Mouse (Mus musculus): Measurements from ENCODE around the gene Zfhx3. TPM values are rescaled to one million over a fixed set of nuclear protein-coding genes. Genes with fewer than 3 reads are reported as not detected.
"Not testable (repeated sequence)": the region's sequence is repeated elsewhere in the genome, so short reads cannot be mapped to it uniquely, and the experiment has no call there.

Gene Zfhx3
- polyA plus RNA-seq (2011; ENCODE audit: insufficient read depth, insufficient read length, low replicate concordance, missing spikeins): 3.5 and 6.6 TPM in 2 replicates

GRCm38 (mm10) chr8:107941922-107942694 is at the start of gene Zfhx3:
Gene Zfhx3 (plus strand): TSS chr8:107942644.
- Histone ChIP-seq H3K4me1 (ENCODE audit: control insufficient read depth, insufficient read depth, low read length) (no peaks in the 10 kb centered on the region), H3K27ac (ENCODE audit: control insufficient read depth, insufficient read depth, low read depth, low read length, poor library complexity) (no peak within 1 kb of the TSS), H3K4me3 (replicated peaks; ENCODE audit: control insufficient read depth, low read depth, low read length) (no peak within 1 kb of the TSS)
- 32% methylated on average over 11 of the region's 11 CpGs for WGBS
- TF ChIP-seq CTCF (IDR thresholded peaks at IDR 0.05; ENCODE audit: control insufficient read depth, insufficient read depth, low read length): no peak
- TF ChIP-seq POLR2A (IDR thresholded peaks at IDR 0.05; ENCODE audit: borderline replicate concordance, control insufficient read depth, low read depth, low read length): no peak

- TF ChIP-seq POLR2A (IDR thresholded peaks at IDR 0.05; ENCODE audit: borderline replicate concordance, control insufficient read depth, low read depth, low read length): no peak
- TF ChIP-seq CTCF (IDR thresholded peaks at IDR 0.05; ENCODE audit: control insufficient read depth, insufficient read depth, low read length): no peak
- 30% methylated on average over 12 of the region's 12 CpGs for WGBS
- H3K27ac ChIP-seq (ENCODE audit: control insufficient read depth, insufficient read depth, low read depth, low read length, poor library complexity): no peak overlapping the region
- H3K4me1 ChIP-seq (ENCODE audit: control insufficient read depth, insufficient read depth, low read length): no peaks in the 10 kb centered on the region
- H3K4me3 ChIP-seq (replicated peaks; ENCODE audit: control insufficient read depth, low read depth, low read length): no peak overlapping the region
These were observed 23.5 kb upstream of the Zfhx3 start for GRCm38 (mm10) chr8:107918984-107919383.

GRCm38 (mm10) chr8:107926149-107926548 is 16.3 kb upstream of the Zfhx3 start:
- WGBS: 75% methylated on average over 15 of the region's 15 CpGs
- Histone ChIP-seq H3K4me3 (replicated peaks; ENCODE audit: control insufficient read depth, low read depth, low read length) (no peak overlapping the region), H3K27ac (ENCODE audit: control insufficient read depth, insufficient read depth, low read depth, low read length, poor library complexity) (no peak overlapping the region), H3K4me1 (ENCODE audit: control insufficient read depth, insufficient read depth, low read length) (no peaks in the 10 kb centered on the region)
- TF ChIP-seq POLR2A (IDR thresholded peaks at IDR 0.05; ENCODE audit: borderline replicate concordance, control insufficient read depth, low read depth, low read length) (no peak), CTCF (IDR thresholded peaks at IDR 0.05; ENCODE audit: control insufficient read depth, insufficient read depth, low read length) (no peak)

GRCm38 (mm10) chr8:107936725-107937124 is 5.7 kb upstream of the Zfhx3 start:
- no peak overlapping the region for H3K27ac ChIP-seq (ENCODE audit: control insufficient read depth, insufficient read depth, low read depth, low read length, poor library complexity)
- WGBS: 82% methylated on average over 4 of the region's 4 CpGs
- TF ChIP-seq POLR2A (IDR thresholded peaks at IDR 0.05; ENCODE audit: borderline replicate concordance, control insufficient read depth, low read depth, low read length) (no peak), CTCF (IDR thresholded peaks at IDR 0.05; ENCODE audit: control insufficient read depth, insufficient read depth, low read length) (no peak)
- H3K4me1 ChIP-seq (ENCODE audit: control insufficient read depth, insufficient read depth, low read length): no peaks in the 10 kb centered on the region
- H3K4me3 ChIP-seq (replicated peaks; ENCODE audit: control insufficient read depth, low read depth, low read length): no peak overlapping the region

- H3K4me1 ChIP-seq (ENCODE audit: control insufficient read depth, insufficient read depth, low read length); H3K27ac ChIP-seq (ENCODE audit: control insufficient read depth, insufficient read depth, low read depth, low read length, poor library complexity); H3K4me3 ChIP-seq (replicated peaks; ENCODE audit: control insufficient read depth, low read depth, low read length): not testable (repeated sequence)
- 79% methylated on average over 5 of the region's 5 CpGs for WGBS
These were observed 4.2 kb upstream of the Zfhx3 start for GRCm38 (mm10) chr8:107938231-107938630.

GRCm38 (mm10) chr8:107940181-107940580 is 2.3 kb upstream of the Zfhx3 start:
- WGBS: 84% methylated on average over 8 of the region's 8 CpGs
- Histone ChIP-seq H3K27ac (ENCODE audit: control insufficient read depth, insufficient read depth, low read depth, low read length, poor library complexity) (no peak overlapping the region), H3K4me3 (replicated peaks; ENCODE audit: control insufficient read depth, low read depth, low read length) (no peak overlapping the region), H3K4me1 (ENCODE audit: control insufficient read depth, insufficient read depth, low read length) (no peaks in the 10 kb centered on the region)
- TF ChIP-seq CTCF (IDR thresholded peaks at IDR 0.05; ENCODE audit: control insufficient read depth, insufficient read depth, low read length) (no peak), POLR2A (IDR thresholded peaks at IDR 0.05; ENCODE audit: borderline replicate concordance, control insufficient read depth, low read depth, low read length) (no peak)

DNA sequence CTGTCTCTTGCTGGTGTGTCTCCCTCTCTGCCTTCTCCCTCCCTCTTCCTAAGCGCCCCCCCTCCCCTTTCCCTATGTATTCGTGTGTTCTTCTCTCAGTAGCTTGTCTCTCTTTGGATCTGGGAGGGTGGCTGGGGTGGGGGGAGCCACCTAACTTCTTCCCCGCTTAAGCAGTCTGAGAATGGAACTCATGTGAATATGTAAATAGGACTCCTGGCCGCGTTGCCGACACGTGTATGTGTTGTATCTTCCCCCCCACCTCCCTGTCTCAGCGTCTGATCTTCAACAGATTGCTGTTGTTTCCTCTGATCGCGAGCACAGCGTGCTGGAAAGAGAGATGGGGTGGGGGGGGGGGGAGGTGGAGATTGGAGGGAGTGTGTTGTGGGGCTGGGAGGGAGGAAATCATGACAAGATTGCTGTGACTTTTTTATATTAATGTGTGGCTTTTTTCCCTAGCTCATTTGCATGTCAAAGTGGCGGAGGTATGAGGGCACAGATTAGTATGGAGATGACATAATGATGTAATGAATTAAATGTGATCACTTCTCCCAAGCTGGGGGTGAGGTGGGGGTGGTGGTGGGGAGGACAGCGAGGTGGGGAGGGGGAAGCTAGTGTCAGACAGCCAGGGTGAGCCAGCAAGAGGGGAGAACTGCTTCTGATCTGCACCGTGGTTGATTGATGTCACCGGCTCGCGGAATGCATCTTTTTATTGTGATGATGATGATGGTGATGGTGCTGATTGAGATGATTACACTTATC is 487 bp downstream of the Zfhx3 start:
- no peak overlapping the region for H3K4me3 ChIP-seq (replicated peaks; ENCODE audit: control insufficient read depth, low read depth, low read length)
- H3K27ac ChIP-seq (ENCODE audit: control insufficient read depth, insufficient read depth, low read depth, low read length, poor library complexity): no peak overlapping the region
- no peaks in the 10 kb centered on the region for H3K4me1 ChIP-seq (ENCODE audit: control insufficient read depth, insufficient read depth, low read length)
- WGBS: 3% methylated on average over 16 of the region's 17 CpGs
- TF ChIP-seq CTCF (IDR thresholded peaks at IDR 0.05; ENCODE audit: control insufficient read depth, insufficient read depth, low read length) (no peak), POLR2A (IDR thresholded peaks at IDR 0.05; ENCODE audit: borderline replicate concordance, control insufficient read depth, low read depth, low read length) (no peak)

DNA sequence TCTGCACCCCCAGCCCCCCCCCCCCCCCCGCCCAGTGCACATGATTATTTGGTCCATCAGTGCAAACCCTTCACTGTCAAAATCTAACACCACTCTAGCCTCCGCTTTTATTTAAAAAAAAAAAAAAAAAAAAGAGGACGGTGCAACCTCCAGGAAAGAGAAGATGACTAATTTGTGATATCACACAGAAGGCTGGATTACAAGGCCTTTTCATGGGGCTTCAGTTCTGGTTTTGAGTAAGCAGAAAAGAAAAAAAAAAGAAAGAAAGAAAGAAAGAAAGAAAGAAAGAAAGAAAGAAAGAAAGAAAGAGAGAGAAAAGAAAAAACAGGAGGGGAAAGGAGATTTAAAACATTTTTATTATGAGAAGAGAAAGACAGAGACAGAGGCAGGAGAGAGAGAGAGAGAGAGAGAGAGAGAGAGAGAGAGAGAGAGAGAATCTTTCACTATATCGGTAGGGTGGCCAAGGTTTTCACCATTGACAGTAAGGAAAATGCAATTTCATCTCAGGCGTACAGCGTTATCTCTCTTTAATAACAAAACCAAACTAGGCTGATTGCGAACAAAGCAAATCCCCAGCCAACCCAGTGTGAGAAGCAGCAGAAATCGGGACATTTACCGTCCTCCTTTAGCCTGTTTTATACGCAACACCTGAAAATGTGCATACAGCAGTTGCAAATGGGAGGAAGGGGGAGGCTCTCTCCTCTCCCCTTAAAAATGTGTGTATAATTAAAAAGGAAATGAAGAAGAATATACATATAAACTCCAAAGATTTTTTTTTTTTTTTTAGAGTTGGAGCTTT is 1.3 kb downstream of the Zfhx3 start:
- WGBS: 15% methylated on average over 10 of the region's 10 CpGs
- TF ChIP-seq POLR2A (IDR thresholded peaks at IDR 0.05; ENCODE audit: borderline replicate concordance, control insufficient read depth, low read depth, low read length) (no peak), CTCF (IDR thresholded peaks at IDR 0.05; ENCODE audit: control insufficient read depth, insufficient read depth, low read length) (no peak)
- H3K4me3 ChIP-seq (replicated peaks; ENCODE audit: control insufficient read depth, low read depth, low read length): no peak overlapping the region
- H3K27ac ChIP-seq (ENCODE audit: control insufficient read depth, insufficient read depth, low read depth, low read length, poor library complexity): no peak overlapping the region
- H3K4me1 ChIP-seq (ENCODE audit: control insufficient read depth, insufficient read depth, low read length): no peaks in the 10 kb centered on the region
